Mouse (Mus musculus) neural tube, embryonic 10.5 days (tissue): ENCODE results near the gene Tmem207.

Experiments used
- DNase-seq: peaks from one replicate; pipeline ENCODE4 v3.0.0-alpha.2; 2017; ENCODE audit warnings: low spot score; ENCODE audit errors: extremely low spot score

The Tmem207 gene

DNA sequence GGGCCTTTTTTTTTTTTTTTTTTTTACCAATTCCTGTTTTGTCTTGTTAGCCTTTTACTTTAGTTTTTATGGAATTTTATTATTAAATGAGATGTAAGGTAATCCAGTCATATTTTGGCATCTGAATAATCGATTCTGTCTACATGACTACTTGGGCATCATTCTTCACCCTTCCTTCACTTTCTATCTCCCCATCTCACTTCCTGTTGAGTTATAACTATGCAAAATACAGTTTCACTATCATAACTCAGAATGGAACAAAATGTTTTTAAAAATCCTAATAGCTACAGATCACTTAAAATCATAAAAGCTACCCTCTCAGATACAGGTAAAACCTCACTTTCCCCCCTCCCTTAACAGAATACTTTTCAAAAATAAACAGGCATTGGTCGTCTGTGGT lies 70.4 kb downstream of the Tmem207 start:
- DNase-seq = no peak

DNA sequence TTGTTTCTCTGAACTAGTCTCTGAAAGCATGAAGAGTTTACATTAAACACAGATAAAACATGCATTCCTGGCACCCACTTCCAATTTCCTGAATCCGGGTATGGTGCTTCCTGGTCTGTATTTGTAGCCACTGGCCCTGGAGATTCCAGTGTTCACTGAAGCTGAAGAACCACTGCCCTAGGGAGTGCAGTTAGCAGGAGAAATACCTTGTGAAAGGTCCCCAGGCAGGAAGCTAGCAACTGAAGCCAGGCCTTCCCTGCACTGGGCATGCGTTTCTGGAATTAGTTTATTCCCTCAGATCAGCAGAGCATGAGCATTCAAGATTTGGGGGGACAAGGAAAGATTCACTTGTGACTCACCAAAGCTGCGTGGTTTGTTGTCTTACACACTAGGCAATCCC lies 72.4 kb downstream of the Tmem207 start:
- no peak for DNase-seq
